Mouse (Mus musculus) CH12.LX (cell line): ENCODE measurements at regions not wholly inside any gene's neighbourhood (a gene's known extent, or its start where the extent isn't known, plus 50 kb on each side); places are given as distances from the start of the nearest gene placed in this dataset.

Source experiments
- DNase-seq: peaks from one replicate; pipeline ENCODE4 v3.0.0-alpha.2; 2013; ENCODE audit errors: extremely low read depth
- H3K27ac ChIP-seq: 2 replicates; pipeline ENCODE4 v1.5.1; 2012; ENCODE audit warnings: low read depth, mild to moderate bottlenecking, control low read depth, moderate library complexity; ENCODE audit not compliant: insufficient read depth
- H3K27me3 ChIP-seq: replicated peaks from 2 replicates; pipeline ENCODE3; 2012; ENCODE audit warnings: inconsistent platforms
- H3K36me3 ChIP-seq, 2 experiments: replicated peaks in 1 of 2; 2 replicates each; pipeline versions ENCODE3 to v1.6.1; 2012; ENCODE audit warnings: inconsistent platforms in 1 of 2, low read length in 1 of 2, mild to moderate bottlenecking in 1 of 2, mixed read lengths in 1 of 2, moderate library complexity in 1 of 2; ENCODE audit not compliant: control insufficient read depth in 1 of 2, insufficient read depth in 1 of 2
- H3K4me1 ChIP-seq, 2 experiments: 2 replicates each; pipeline ENCODE4 v1.6.1; 2012; ENCODE audit warnings: inconsistent platforms in 1 of 2, moderate library complexity in 1 of 2; ENCODE audit not compliant: insufficient read depth in 2 of 2, control insufficient read depth in 1 of 2
- H3K4me2 ChIP-seq: 2 replicates; pipeline ENCODE4 v1.6.1; 2012; ENCODE audit warnings: low read depth, mild to moderate bottlenecking, control low read depth; ENCODE audit not compliant: poor library complexity, insufficient read depth, severe bottlenecking
- H3K4me3 ChIP-seq, 3 experiments: fragments of 150-350 bp in 1 of 3; sonication (generic) in 1 of 3; replicated peaks in 1 of 3; 2 replicates each; pipeline versions ENCODE3 to v1.5.1; 2011 to 2012; ENCODE audit warnings: low read depth in 2 of 3, low read length in 2 of 3, mild to moderate bottlenecking in 2 of 3, moderate library complexity in 2 of 3, control low read depth in 1 of 3, improper control_type of control experiment in 1 of 3, inconsistent platforms in 1 of 3, mixed read lengths in 1 of 3; ENCODE audit not compliant: poor library complexity in 1 of 3
- H3K79me2 ChIP-seq: replicated peaks from 2 replicates; pipeline ENCODE4 v1.6.1; 2012; ENCODE audit warnings: mild to moderate bottlenecking, moderate library complexity; ENCODE audit not compliant: control insufficient read depth, poor library complexity, insufficient read depth, severe bottlenecking; ENCODE audit errors: extremely low read depth
- H3K9ac ChIP-seq: 2 replicates; pipeline ENCODE4 v1.6.1; 2012; ENCODE audit warnings: low read depth, mild to moderate bottlenecking, control low read depth, moderate library complexity; ENCODE audit not compliant: insufficient read depth
- H3K9me3 ChIP-seq: replicated peaks from 2 replicates; pipeline ENCODE3; 2012; ENCODE audit warnings: low read length, inconsistent platforms, mixed read lengths
- CHD1 ChIP-seq: IDR thresholded peaks from 2 replicates; pipeline ENCODE4 v1.6.1; 2012; ENCODE audit warnings: low read depth, low read length, improper control_type of control experiment, inconsistent platforms
- CHD2 ChIP-seq: IDR thresholded peaks from 2 replicates; pipeline ENCODE4 v1.6.1; 2011; ENCODE audit warnings: low read length, improper control_type of control experiment
- CTCF ChIP-seq, 2 experiments: IDR thresholded peaks in 1 of 2; conservative IDR thresholded peaks in 1 of 2; 2 replicates each; pipeline ENCODE4 v1.5.1; 2011 to 2012; ENCODE audit warnings: low read depth in 2 of 2, low read length in 2 of 2, improper control_type of control experiment in 1 of 2, inconsistent platforms in 1 of 2, mild to moderate bottlenecking in 1 of 2, moderate library complexity in 1 of 2
- E2F4 ChIP-seq: IDR thresholded peaks from 2 replicates; pipeline ENCODE4 v1.6.1; 2011; ENCODE audit warnings: low read depth, low read length, improper control_type of control experiment; ENCODE audit not compliant: insufficient replicate concordance
- GABPA ChIP-seq: IDR thresholded peaks from 2 replicates; pipeline ENCODE4 v1.6.1; 2012; ENCODE audit warnings: low read depth, low read length, improper control_type of control experiment, inconsistent platforms; ENCODE audit not compliant: insufficient replicate concordance
- IRF4 ChIP-seq: IDR thresholded peaks from 2 replicates; pipeline ENCODE4 v1.6.1; 2014; ENCODE audit warnings: low read depth, mild to moderate bottlenecking, inconsistent platforms, low read length, improper control_type of control experiment
- JUN ChIP-seq: IDR thresholded peaks from 2 replicates; pipeline ENCODE4 v1.6.1; 2011; ENCODE audit warnings: low read depth, mild to moderate bottlenecking, low read length, improper control_type of control experiment, moderate library complexity; ENCODE audit not compliant: insufficient read depth
- MAFK ChIP-seq: IDR thresholded peaks from 2 replicates; pipeline ENCODE4 v1.6.1; 2011; ENCODE audit warnings: low read length, improper control_type of control experiment; ENCODE audit not compliant: insufficient replicate concordance
- MAX ChIP-seq: IDR thresholded peaks from 2 replicates; pipeline ENCODE4 v1.6.1; 2011; ENCODE audit warnings: low read length, improper control_type of control experiment
- MAZ ChIP-seq: IDR thresholded peaks from 2 replicates; pipeline ENCODE4 v1.6.1; 2012; ENCODE audit warnings: low read depth, mild to moderate bottlenecking, inconsistent platforms, low read length, improper control_type of control experiment, moderate library complexity
- MEF2A ChIP-seq: IDR thresholded peaks from 2 replicates; pipeline ENCODE4 v1.6.1; 2014; ENCODE audit warnings: low read depth, mild to moderate bottlenecking, inconsistent platforms, low read length, improper control_type of control experiment, borderline replicate concordance
- NELFE ChIP-seq: IDR thresholded peaks from 2 replicates; pipeline ENCODE4 v1.6.1; 2011; ENCODE audit warnings: low read depth, low read length, improper control_type of control experiment
- PAX5 ChIP-seq: IDR thresholded peaks from 2 replicates; pipeline ENCODE4 v1.6.1; 2012; ENCODE audit warnings: low read length, inconsistent platforms, mixed read lengths
- POLR2A ChIP-seq: IDR thresholded peaks from 2 replicates; pipeline ENCODE4 v1.6.1; 2011; ENCODE audit warnings: low read depth, mild to moderate bottlenecking, improper control_type of control experiment, low read length
- POLR2AphosphoS2 ChIP-seq: IDR thresholded peaks from 2 replicates; pipeline ENCODE4 v1.6.1; 2011; ENCODE audit warnings: low read depth, low read length, improper control_type of control experiment
- RAD21 ChIP-seq: IDR thresholded peaks from 2 replicates; pipeline ENCODE4 v1.6.1; 2011; ENCODE audit warnings: low read depth, mild to moderate bottlenecking, low read length, improper control_type of control experiment, moderate library complexity
- RCOR1 ChIP-seq: conservative IDR thresholded peaks from 2 replicates; pipeline ENCODE4 v1.6.1; 2012; ENCODE audit warnings: low read depth, mild to moderate bottlenecking, inconsistent platforms, low read length, improper control_type of control experiment
- SIN3A ChIP-seq: IDR thresholded peaks from 2 replicates; pipeline ENCODE4 v1.6.1; 2012; ENCODE audit warnings: low read length, improper control_type of control experiment, inconsistent platforms
- SMC3 ChIP-seq: IDR thresholded peaks from 2 replicates; pipeline ENCODE4 v1.6.1; 2011; ENCODE audit warnings: low read depth, low read length, improper control_type of control experiment
- TCF12 ChIP-seq: IDR thresholded peaks from 2 replicates; pipeline ENCODE4 v1.6.1; 2014; ENCODE audit warnings: low read depth, mild to moderate bottlenecking, inconsistent platforms, low read length, improper control_type of control experiment
- UBTF ChIP-seq: IDR thresholded peaks from 2 replicates; pipeline ENCODE4 v1.6.1; 2012; ENCODE audit warnings: low read depth, mild to moderate bottlenecking, inconsistent platforms, low read length, improper control_type of control experiment, moderate library complexity
- USF1 ChIP-seq: IDR thresholded peaks from 2 replicates; pipeline ENCODE4 v1.6.1; 2014; ENCODE audit warnings: low read depth, mild to moderate bottlenecking, inconsistent platforms, low read length, improper control_type of control experiment
- USF2 ChIP-seq: conservative IDR thresholded peaks from 2 replicates; pipeline ENCODE4 v1.6.1; 2011; ENCODE audit warnings: low read depth, low read length, improper control_type of control experiment
- ZMIZ1 ChIP-seq: IDR thresholded peaks from 2 replicates; pipeline ENCODE4 v1.6.1; 2012; ENCODE audit warnings: low read depth, mild to moderate bottlenecking, inconsistent platforms, low read length, improper control_type of control experiment
- ZNF384 ChIP-seq: IDR thresholded peaks from 2 replicates; pipeline ENCODE4 v1.6.1; 2012; ENCODE audit warnings: low read depth, low read length, improper control_type of control experiment, inconsistent platforms
- dilution Hi-C: fragments of 300-500 bp; cut with MboI; formaldehyde crosslinking; loops from 2 replicates; pipeline ENCODE4 v1.14.3; 2020; ENCODE audit warnings: low sequenced_read_pairs; ENCODE audit not compliant: extremely low pct_unique_long_range_greater_than_20kb, extremely low pct_ligation_motif_present
- in situ Hi-C: fragments of 300-500 bp; cut with MboI; formaldehyde crosslinking; loops from 3 replicates; pipeline ENCODE4 v1.14.3; 2019; ENCODE audit warnings: low sequenced_read_pairs, low pct_ligation_motif_present, low pct_unique_long_range_greater_than_20kb, mixed read lengths

DNA sequence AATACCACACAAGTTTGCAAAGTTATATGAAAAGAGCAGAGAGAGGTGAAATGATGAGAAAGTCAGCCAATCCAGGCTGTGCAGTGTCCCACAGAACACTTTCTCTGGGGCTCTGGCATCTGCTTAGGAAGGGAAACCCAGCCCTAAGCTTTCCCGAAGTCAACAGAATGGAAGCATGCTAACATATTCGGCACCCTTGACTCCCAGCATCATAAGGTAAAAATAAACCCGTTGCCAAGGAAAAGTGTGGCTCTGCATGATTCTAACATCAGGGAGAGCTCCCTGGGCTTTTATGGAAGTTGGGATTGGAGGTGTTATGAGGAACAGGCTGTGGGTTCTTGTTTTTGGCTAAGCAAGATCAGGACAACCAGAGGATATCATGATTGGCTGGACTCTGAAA, 74.8 kb downstream of the Kcnf1 start:
- H3K27me3 ChIP-seq, result peaks cover 3% of the 10 kb centered on the region
- no peak overlapping the region for H3K9ac ChIP-seq
- H3K4me1 ChIP-seq, result peaks cover 15 to 39% of the 10 kb centered on the region in 2 experiments
- no peak overlapping the region for H3K27ac ChIP-seq
- in situ Hi-C loops (no loop called here), dilution Hi-C loops (no loop called here)
- no peaks in the 10 kb centered on the region for H3K9me3 ChIP-seq
- TF ChIP-seq USF2, result no peak
- TF ChIP-seq GABPA, result no peak
- no peak for TF ChIP-seq CTCF (conservative IDR thresholded peaks at IDR 0.05 in 1 of 2, IDR thresholded peaks at IDR 0.05 in 1 of 2; ENCODE audit: low read depth in 2 of 2, low read length in 2 of 2)
- TF ChIP-seq IRF4, result no peak
- TF ChIP-seq NELFE, result no peak
- TF ChIP-seq TCF12, result no peak
- no peak for TF ChIP-seq ZNF384
- no peak for TF ChIP-seq CHD2
- no peak for TF ChIP-seq MAZ
- TF ChIP-seq UBTF, result no peak
- no peak for TF ChIP-seq SMC3
- no peak for TF ChIP-seq USF1
- TF ChIP-seq E2F4, result no peak
- no peak for TF ChIP-seq MAX
- no peak for TF ChIP-seq POLR2AphosphoS2
- no peak overlapping the region for H3K4me3 ChIP-seq
- no peaks in the 10 kb centered on the region for H3K79me2 ChIP-seq
- DNase-seq, result no peak
- no peak overlapping the region for H3K4me2 ChIP-seq
- no peaks in the 10 kb centered on the region for H3K36me3 ChIP-seq

DNA sequence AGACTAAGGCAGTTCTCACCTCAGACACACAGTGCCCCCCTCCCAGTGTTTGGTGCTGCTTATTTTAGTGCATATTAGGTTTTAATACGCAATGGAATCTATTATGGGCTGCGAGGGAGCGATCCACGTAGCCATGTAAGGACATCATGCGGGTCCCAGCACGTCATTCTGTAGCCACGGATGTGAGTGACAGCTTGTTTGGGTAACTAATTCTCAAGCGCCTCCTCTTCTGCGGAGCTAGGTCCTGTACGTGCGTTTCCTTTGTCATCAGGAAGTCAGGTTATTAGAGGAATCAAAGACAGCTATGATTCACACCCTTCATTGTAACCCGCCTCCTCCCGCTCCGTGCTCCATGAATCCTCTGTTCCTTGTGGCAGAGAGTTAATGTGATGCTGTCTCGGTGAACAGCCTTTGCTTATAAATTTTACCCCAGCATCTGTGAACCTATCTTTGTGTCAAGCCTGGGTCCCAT, 78.9 kb downstream of the Kcnf1 start:
- Histone ChIP-seq H3K4me2 (no peak overlapping the region), H3K4me1 (peaks cover 0 to 8% of the 10 kb centered on the region in 2 experiments; a peak in 2 of 4 replicates), H3K9me3 (peaks cover 3% of the 10 kb centered on the region), H3K36me3 (no peaks in the 10 kb centered on the region), H3K27me3 (peaks cover 3% of the 10 kb centered on the region), H3K4me3 (no peak overlapping the region), H3K27ac (no peak overlapping the region), H3K9ac (no peak overlapping the region), H3K79me2 (no peaks in the 10 kb centered on the region)
- in situ Hi-C loops (no loop called here), dilution Hi-C loops (no loop called here)
- no peak for TF ChIP-seq E2F4
- no peak for DNase-seq

DNA sequence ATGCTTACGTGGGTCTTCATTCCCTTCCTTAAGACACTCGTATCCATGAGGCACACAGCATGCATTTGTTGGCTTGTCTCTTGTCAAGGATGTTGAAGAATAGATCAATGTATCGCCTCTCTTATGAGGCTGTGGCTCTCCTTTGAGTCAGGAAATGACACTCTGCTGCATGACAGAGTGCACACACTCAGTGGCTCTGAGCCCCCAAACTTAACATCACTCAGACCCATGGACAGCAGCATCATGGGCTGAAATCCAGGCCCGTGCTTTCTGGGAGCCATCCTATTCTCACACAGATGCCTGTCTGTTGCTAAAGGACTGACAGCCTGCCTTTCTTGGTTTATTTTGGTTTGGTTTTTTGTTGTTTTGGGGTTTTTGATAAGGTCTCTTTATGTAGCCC, 81.9 kb downstream of the Kcnf1 start:
- Histone ChIP-seq H3K79me2 (no peaks in the 10 kb centered on the region), H3K9me3 (peaks cover 3% of the 10 kb centered on the region), H3K4me2 (no peak overlapping the region), H3K27ac (no peak overlapping the region), H3K36me3 (no peaks in the 10 kb centered on the region), H3K4me3 (no peak overlapping the region), H3K27me3 (no peaks in the 10 kb centered on the region), H3K4me1 (peaks cover 0 to 12% of the 10 kb centered on the region in 2 experiments; a peak in 2 of 4 replicates), H3K9ac (no peak overlapping the region)
- dilution Hi-C loops, result no loop called here
- TF ChIP-seq MAZ (no peak), CTCF (conservative IDR thresholded peaks at IDR 0.05 in 1 of 2, IDR thresholded peaks at IDR 0.05 in 1 of 2; ENCODE audit: low read depth in 2 of 2, low read length in 2 of 2) (no peak), MEF2A (no peak), CHD1 (no peak), MAFK (no peak), IRF4 (no peak), RAD21 (no peak), JUN (no peak), PAX5 (no peak), POLR2AphosphoS2 (no peak), RCOR1 (no peak), TCF12 (no peak), GABPA (no peak), UBTF (no peak), ZMIZ1 (no peak), SIN3A (no peak), USF1 (no peak), E2F4 (no peak), POLR2A (no peak)
- DNase-seq, result no peak
- in situ Hi-C loops, result no loop called here
